Mouse (Mus musculus): Measurements from ENCODE around the gene Fam163a. TPM values are rescaled to one million over a fixed set of nuclear protein-coding genes. Genes with fewer than 3 reads are reported as not detected.
A peak's percentile ranks its signal among the peaks of the same experiment; 100 is the strongest.

The Fam163a gene
- polyA plus RNA-seq, 1 experiment from 2014 or later, result 4.6 TPM

GRCm38 (mm10) chr1:156228728-156229127 is 23.9 kb upstream of the Fam163a start:
- no peak overlapping the region for H3K4me2 ChIP-seq (ENCODE audit: low read depth)
- no peak for ATAC-seq (ENCODE audit: insufficient read depth, low FRiP score, low TSS enrichment)
- H3K4me3 ChIP-seq (ENCODE audit: low read depth, low read length), result no peak overlapping the region

GRCm38 (mm10) chr1:156226903-156227302 is 22.1 kb upstream of the Fam163a start:
- DNase-seq (ENCODE audit: low spot score), result no peak
- Histone ChIP-seq H3K4me2 (ENCODE audit: low read depth) (no peak overlapping the region), H3K4me3 (ENCODE audit: low read depth, low read length) (no peak overlapping the region), H3K27me3 (ENCODE audit: control insufficient read depth, insufficient read depth, low read length) (no peaks in the 10 kb centered on the region), H3K36me3 (ENCODE audit: control insufficient read depth, insufficient read depth, low read length) (no peaks in the 10 kb centered on the region), H3K27ac (ENCODE audit: low read depth, low read length) (no peak overlapping the region), H3K9me3 (ENCODE audit: control insufficient read depth, low read length) (no peaks in the 10 kb centered on the region), H3K4me1 (ENCODE audit: control insufficient read depth, insufficient read depth, low read length) (0 out of 2 replicates have a peak, but pooled peaks cover 3% of the 10 kb centered on the region), H3K9ac (ENCODE audit: low read length) (no peak overlapping the region)
- no peak for ATAC-seq (ENCODE audit: insufficient read depth, low FRiP score, low TSS enrichment)
- WGBS, result 80% methylated on average over 5 of the region's 5 CpGs

More at GRCm38 (mm10) chr1:156228728-156229127, 23.9 kb upstream of the Fam163a start:
- no peaks in the 10 kb centered on the region for H3K9me3 ChIP-seq (ENCODE audit: control insufficient read depth, low read length)
- no peaks in the 10 kb centered on the region for H3K27me3 ChIP-seq (ENCODE audit: control insufficient read depth, insufficient read depth, low read length)
- H3K36me3 ChIP-seq (ENCODE audit: control insufficient read depth, insufficient read depth, low read length), result no peaks in the 10 kb centered on the region
- 92% methylated on average over 4 of the region's 4 CpGs for WGBS
- H3K4me1 ChIP-seq (ENCODE audit: control insufficient read depth, insufficient read depth, low read length), result no peaks in the 10 kb centered on the region
- no peak overlapping the region for H3K9ac ChIP-seq (ENCODE audit: low read length)
- no peak overlapping the region for H3K27ac ChIP-seq (ENCODE audit: low read depth, low read length)
- no peak for DNase-seq (ENCODE audit: low spot score)

GRCm38 (mm10) chr1:156222205-156223000 is 17.6 kb upstream of the Fam163a start:
- Histone ChIP-seq H3K4me1 (ENCODE audit: control insufficient read depth, insufficient read depth, low read length) (0 out of 2 replicates have a peak, but pooled peaks cover 3% of the 10 kb centered on the region), H3K4me2 (ENCODE audit: low read depth) (no peak overlapping the region), H3K27me3 (ENCODE audit: control insufficient read depth, insufficient read depth, low read length) (no peaks in the 10 kb centered on the region), H3K9ac (ENCODE audit: low read length) (no peak overlapping the region), H3K27ac (ENCODE audit: low read depth, low read length) (no peak overlapping the region), H3K4me3 (ENCODE audit: low read depth, low read length) (no peak overlapping the region), H3K9me3 (ENCODE audit: control insufficient read depth, low read length) (no peaks in the 10 kb centered on the region), H3K36me3 (ENCODE audit: control insufficient read depth, insufficient read depth, low read length) (no peaks in the 10 kb centered on the region)
- ATAC-seq (ENCODE audit: insufficient read depth, low FRiP score, low TSS enrichment) (no peak), DNase-seq (ENCODE audit: low spot score) (peak; percentile 63)
- 61% methylated on average over 13 of the region's 13 CpGs for WGBS

GRCm38 (mm10) chr1:156221327-156221726 is 16.5 kb upstream of the Fam163a start:
- H3K4me2 ChIP-seq (ENCODE audit: low read depth), result no peak overlapping the region
- 0 out of 2 replicates have a peak, but pooled peaks cover 3% of the 10 kb centered on the region for H3K4me1 ChIP-seq (ENCODE audit: control insufficient read depth, insufficient read depth, low read length)
- ATAC-seq (ENCODE audit: insufficient read depth, low FRiP score, low TSS enrichment) (no peak), DNase-seq (ENCODE audit: low spot score) (no peak)
- no peaks in the 10 kb centered on the region for H3K9me3 ChIP-seq (ENCODE audit: control insufficient read depth, low read length)
- H3K9ac ChIP-seq (ENCODE audit: low read length), result no peak overlapping the region
- H3K27ac ChIP-seq (ENCODE audit: low read depth, low read length), result no peak overlapping the region
- no peaks in the 10 kb centered on the region for H3K27me3 ChIP-seq (ENCODE audit: control insufficient read depth, insufficient read depth, low read length)
- 25% methylated on average over 2 of the region's 2 CpGs for WGBS
- no peaks in the 10 kb centered on the region for H3K36me3 ChIP-seq (ENCODE audit: control insufficient read depth, insufficient read depth, low read length)
- no peak overlapping the region for H3K4me3 ChIP-seq (ENCODE audit: low read depth, low read length)

DNA sequence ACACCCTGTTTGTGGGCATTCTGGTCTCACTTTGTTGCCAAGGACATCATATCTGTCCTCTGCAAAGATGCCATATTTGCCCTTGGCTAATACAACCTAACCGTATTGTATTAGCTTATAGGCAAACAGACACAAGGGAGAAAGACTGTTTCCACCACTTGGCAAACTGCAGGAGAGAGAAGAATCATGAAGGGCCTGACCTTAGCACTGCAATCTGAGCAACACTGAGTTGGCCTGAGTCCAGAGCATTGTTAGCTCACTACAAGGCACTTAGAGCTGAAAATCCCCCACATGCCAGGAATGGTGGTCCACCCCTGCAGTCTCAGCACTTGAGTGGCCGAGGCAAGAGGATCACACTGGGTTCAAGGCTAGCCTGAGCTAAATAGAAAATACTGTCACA is 13.7 kb upstream of the Fam163a start:
- ATAC-seq (ENCODE audit: insufficient read depth, low FRiP score, low TSS enrichment) (no peak), DNase-seq (ENCODE audit: low spot score) (no peak)
- Histone ChIP-seq H3K9ac (ENCODE audit: low read length) (no peak overlapping the region), H3K4me1 (ENCODE audit: control insufficient read depth, insufficient read depth, low read length) (0 out of 2 replicates have a peak, but pooled peaks cover 3% of the 10 kb centered on the region), H3K4me3 (ENCODE audit: low read depth, low read length) (no peak overlapping the region), H3K4me2 (ENCODE audit: low read depth) (no peak overlapping the region), H3K27me3 (ENCODE audit: control insufficient read depth, insufficient read depth, low read length) (no peaks in the 10 kb centered on the region), H3K9me3 (ENCODE audit: control insufficient read depth, low read length) (no peaks in the 10 kb centered on the region), H3K27ac (ENCODE audit: low read depth, low read length) (no peak overlapping the region), H3K36me3 (ENCODE audit: control insufficient read depth, insufficient read depth, low read length) (no peaks in the 10 kb centered on the region)
- WGBS, result 89% methylated on average over 2 of the region's 2 CpGs

- Histone ChIP-seq H3K36me3 (ENCODE audit: control insufficient read depth, insufficient read depth, low read length) (no peaks in the 10 kb centered on the region), H3K9me3 (ENCODE audit: control insufficient read depth, low read length) (no peaks in the 10 kb centered on the region), H3K27me3 (ENCODE audit: control insufficient read depth, insufficient read depth, low read length) (no peaks in the 10 kb centered on the region), H3K4me2 (ENCODE audit: low read depth) (no peak overlapping the region), H3K9ac (ENCODE audit: low read length) (no peak overlapping the region), H3K4me3 (ENCODE audit: low read depth, low read length) (no peak overlapping the region), H3K4me1 (ENCODE audit: control insufficient read depth, insufficient read depth, low read length) (0 out of 2 replicates have a peak, but pooled peaks cover 3% of the 10 kb centered on the region), H3K27ac (ENCODE audit: low read depth, low read length) (no peak overlapping the region)
- no peak for DNase-seq (ENCODE audit: low spot score)
- ATAC-seq (ENCODE audit: insufficient read depth, low FRiP score, low TSS enrichment), result no peak
- 77% methylated on average over 8 of the region's 8 CpGs for WGBS
These were observed 13.1 kb upstream of the Fam163a start for GRCm38 (mm10) chr1:156217941-156218340.

DNA sequence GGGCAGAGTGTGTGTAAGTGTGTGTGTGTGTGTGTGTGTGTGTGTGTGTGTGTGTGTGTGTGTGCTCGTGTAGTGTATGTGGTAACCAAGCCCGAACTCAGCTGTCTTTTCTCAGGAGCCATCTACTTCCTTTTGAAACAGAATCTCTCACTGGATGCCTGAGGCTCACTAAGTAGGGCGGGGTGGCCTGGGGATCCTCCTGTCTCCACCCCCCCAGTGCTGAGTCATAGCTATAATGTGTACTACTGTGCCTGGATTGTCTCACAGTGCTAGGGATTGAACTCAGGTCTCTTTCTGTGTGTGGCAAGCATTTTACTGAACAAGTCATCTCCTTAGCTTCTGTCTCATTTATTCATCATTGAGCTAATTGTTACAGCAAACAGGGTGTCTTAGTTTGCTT is 12.6 kb upstream of the Fam163a start:
- ATAC-seq (ENCODE audit: insufficient read depth, low FRiP score, low TSS enrichment), result no peak
- WGBS, result 69% methylated on average over 3 of the region's 3 CpGs

GRCm38 (mm10) chr1:156216249-156216648 is 11.4 kb upstream of the Fam163a start:
- no peaks in the 10 kb centered on the region for H3K9me3 ChIP-seq (ENCODE audit: control insufficient read depth, low read length)
- no peak overlapping the region for H3K4me3 ChIP-seq (ENCODE audit: low read depth, low read length)
- H3K4me1 ChIP-seq (ENCODE audit: control insufficient read depth, insufficient read depth, low read length), result no peaks in the 10 kb centered on the region
- H3K27ac ChIP-seq (ENCODE audit: low read depth, low read length), result no peak overlapping the region
- 82% methylated on average over 4 of the region's 4 CpGs for whole genome bisulfite sequencing
- no peak for ATAC-seq (ENCODE audit: insufficient read depth, low FRiP score, low TSS enrichment)
- H3K36me3 ChIP-seq (ENCODE audit: control insufficient read depth, insufficient read depth, low read length), result no peaks in the 10 kb centered on the region
- no peaks in the 10 kb centered on the region for H3K27me3 ChIP-seq (ENCODE audit: control insufficient read depth, insufficient read depth, low read length)
- H3K9ac ChIP-seq (ENCODE audit: low read length), result no peak overlapping the region
- no peak overlapping the region for H3K4me2 ChIP-seq (ENCODE audit: low read depth)
- DNase-seq (ENCODE audit: low spot score), result no peak

More for the DNA sequence above, 12.6 kb upstream of the Fam163a start:
- no peak for DNase-seq (ENCODE audit: low spot score)
- H3K4me1 ChIP-seq (ENCODE audit: control insufficient read depth, insufficient read depth, low read length), result 0 out of 2 replicates have a peak, but pooled peaks cover under 1% of the 10 kb centered on the region
- H3K36me3 ChIP-seq (ENCODE audit: control insufficient read depth, insufficient read depth, low read length), result no peaks in the 10 kb centered on the region
- H3K9me3 ChIP-seq (ENCODE audit: control insufficient read depth, low read length), result no peaks in the 10 kb centered on the region
- no peak overlapping the region for H3K9ac ChIP-seq (ENCODE audit: low read length)
- no peaks in the 10 kb centered on the region for H3K27me3 ChIP-seq (ENCODE audit: control insufficient read depth, insufficient read depth, low read length)
- no peak overlapping the region for H3K27ac ChIP-seq (ENCODE audit: low read depth, low read length)
- no peak overlapping the region for H3K4me2 ChIP-seq (ENCODE audit: low read depth)
- no peak overlapping the region for H3K4me3 ChIP-seq (ENCODE audit: low read depth, low read length)

GRCm38 (mm10) chr1:156214651-156215050 is 9.8 kb upstream of the Fam163a start:
- H3K4me1 ChIP-seq (ENCODE audit: control insufficient read depth, insufficient read depth, low read length), result no peaks in the 10 kb centered on the region
- H3K9ac ChIP-seq (ENCODE audit: low read length), result no peak overlapping the region
- no peak overlapping the region for H3K4me3 ChIP-seq (ENCODE audit: low read depth, low read length)
- 87% methylated on average over 8 of the region's 8 CpGs for WGBS
- DNase-seq (ENCODE audit: low spot score) (no peak), ATAC-seq (ENCODE audit: insufficient read depth, low FRiP score, low TSS enrichment) (no peak)
- no peaks in the 10 kb centered on the region for H3K9me3 ChIP-seq (ENCODE audit: control insufficient read depth, low read length)
- H3K4me2 ChIP-seq (ENCODE audit: low read depth), result no peak overlapping the region
- no peaks in the 10 kb centered on the region for H3K27me3 ChIP-seq (ENCODE audit: control insufficient read depth, insufficient read depth, low read length)
- no peak overlapping the region for H3K27ac ChIP-seq (ENCODE audit: low read depth, low read length)
- H3K36me3 ChIP-seq (ENCODE audit: control insufficient read depth, insufficient read depth, low read length), result no peaks in the 10 kb centered on the region

Measured in neural tube, embryonic 11.5 days (tissue).